Mouse (Mus musculus) C2C12 (cell line): ENCODE data around the gene Nptx1.

Experiments used
- CEBPB ChIP-seq: IDR thresholded peaks from one replicate; pipeline ENCODE4 v1.6.1; 2011; ENCODE audit warnings: low read depth, mild to moderate bottlenecking, control low read depth, moderate library complexity
- CTCF ChIP-seq: IDR thresholded peaks from one replicate; pipeline ENCODE4 v1.5.1; 2011; ENCODE audit not compliant: control insufficient read depth, insufficient read depth, insufficient read length
- FOSL1 ChIP-seq: IDR thresholded peaks from one replicate; pipeline ENCODE4 v1.8.0; 2011; ENCODE audit warnings: mild to moderate bottlenecking, low read length; ENCODE audit not compliant: poor library complexity, insufficient read depth, severe bottlenecking
- USF1 ChIP-seq: IDR thresholded peaks from one replicate; pipeline ENCODE4 v1.6.1; 2011; ENCODE audit warnings: low read depth, mild to moderate bottlenecking, control low read depth, moderate library complexity

- TF ChIP-seq CTCF: no peak
- TF ChIP-seq USF1: no peak
- TF ChIP-seq FOSL1: no peak
- TF ChIP-seq CEBPB: no peak
Measured at GRCm38 (mm10) chr11:119565684-119566083, 18.1 kb upstream of the Nptx1 start.
